Mouse (Mus musculus) heart, embryonic 15.5 days (tissue): ENCODE results near the gene C1ql2. TPM values are rescaled to one million over a fixed set of nuclear protein-coding genes. Genes with fewer than 3 reads are reported as not detected.

Experiments
- ATAC-seq: fragments of 200-750 bp; cut with Nextera tagmentation; replicated peaks from 2 replicates; pipeline ENCODE4 v1.8.0; 2017; ENCODE audit warnings: low read depth, moderate TSS enrichment; ENCODE audit not compliant: insufficient number of reproducible peaks, insufficient read depth, low FRiP score
- H3K27ac ChIP-seq: fragments of 300-500 bp; sonication (generic); 2 replicates; pipeline ENCODE4 v1.5.1; 2015; ENCODE audit warnings: mild to moderate bottlenecking, inconsistent platforms
- H3K27me3 ChIP-seq: fragments of 300-500 bp; sonication (generic); 2 replicates; pipeline ENCODE4 v1.6.1; 2015; ENCODE audit warnings: inconsistent platforms
- H3K36me3 ChIP-seq: fragments of 300-500 bp; sonication (generic); 2 replicates; pipeline ENCODE4 v1.6.1; 2015; ENCODE audit warnings: mild to moderate bottlenecking, inconsistent platforms
- H3K4me1 ChIP-seq: fragments of 300-500 bp; sonication (generic); replicated peaks from 2 replicates; pipeline ENCODE4 v1.6.1; 2015; ENCODE audit warnings: inconsistent platforms
- H3K4me2 ChIP-seq: fragments of 300-500 bp; sonication (generic); 2 replicates; pipeline ENCODE4 v1.6.1; 2015; ENCODE audit warnings: inconsistent platforms, mild to moderate bottlenecking, moderate library complexity
- H3K4me3 ChIP-seq: fragments of 300-500 bp; sonication (generic); 2 replicates; pipeline ENCODE4 v1.5.1; 2015; ENCODE audit warnings: mild to moderate bottlenecking, inconsistent platforms
- H3K9ac ChIP-seq: fragments of 300-500 bp; sonication (generic); 2 replicates; pipeline ENCODE4 v1.6.1; 2015; ENCODE audit warnings: mild to moderate bottlenecking, inconsistent platforms
- H3K9me3 ChIP-seq: fragments of 300-500 bp; sonication (generic); replicated peaks from 2 replicates; pipeline ENCODE4 v1.6.1; 2016; ENCODE audit warnings: inconsistent platforms
- WGBS: fragments of 180-500 bp; shearing (Covaris S2); methylation state at CpG from one replicate; pipeline ENCODE4 v1.1.7; 2015; ENCODE audit warnings: mixed read lengths; 5-methylcytosine and 5-hydroxymethylcytosine counted together
- polyA plus RNA-seq: library from polyadenylated mRNA; unstranded; fragments of >200 nt; fragmentation: Nextera tagmentation; extraction: Ambion mirVana; gene quantifications from 2 replicates; pipeline ENCODE4 v1.2.1, GENCODE M21; 2015

Gene C1ql2
- polyA plus RNA-seq: 0.06 TPM in 1 of 2 replicates, not detected in the other

- Histone ChIP-seq H3K36me3 (no peaks in the 10 kb centered on the region), H3K27ac (no peak within 1 kb of the TSS)
- ATAC-seq: peak; percentile 33; the same call in 1 of the 2 replicates
Measured at GRCm38 (mm10) chr1:120340419-120341171, at the start of gene C1ql2. TSS of gene C1ql2 (plus strand) at chr1:120340582.

DNA sequence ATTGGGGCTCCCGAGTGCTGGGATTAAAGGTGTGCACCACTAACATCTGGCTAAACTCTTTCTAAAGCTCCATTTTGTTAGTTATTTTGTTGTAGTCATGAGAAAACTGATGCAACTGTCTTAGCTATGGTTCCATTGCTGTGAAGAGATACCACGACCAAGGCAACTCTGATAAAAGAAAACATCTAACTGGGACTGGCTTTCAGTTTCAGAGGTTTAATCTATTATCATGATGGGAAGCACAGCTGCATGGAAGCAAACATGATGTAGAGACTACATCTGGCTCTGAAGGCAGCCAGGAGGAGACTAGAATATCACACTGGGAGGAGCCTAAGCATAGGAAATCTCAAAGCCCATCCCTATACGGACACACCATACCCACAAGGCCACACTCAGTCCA lies 48.7 kb upstream of the C1ql2 start:
- H3K36me3 ChIP-seq: no peaks in the 10 kb centered on the region
- WGBS: 67% methylated on average over 3 of the region's 3 CpGs
- H3K4me2 ChIP-seq: no peak overlapping the region
- H3K4me3 ChIP-seq: no peak overlapping the region
- H3K27ac ChIP-seq: no peak overlapping the region
- no peaks in the 10 kb centered on the region for H3K27me3 ChIP-seq
- no peak for ATAC-seq
- no peaks in the 10 kb centered on the region for H3K4me1 ChIP-seq
- no peak overlapping the region for H3K9ac ChIP-seq
- no peaks in the 10 kb centered on the region for H3K9me3 ChIP-seq

More at GRCm38 (mm10) chr1:120340419-120341171, at the start of gene C1ql2:
- Histone ChIP-seq H3K4me3 (peak within 1 kb of the TSS; percentile 39), H3K4me2 (peak within 1 kb of the TSS; percentile 62), H3K4me1 (peaks cover 27% of the 10 kb centered on the region), H3K9me3 (no peaks in the 10 kb centered on the region), H3K27me3 (peaks cover 95% of the 10 kb centered on the region), H3K9ac (no peak within 1 kb of the TSS)
- 1% methylated on average over 68 of the region's 73 CpGs for WGBS

DNA sequence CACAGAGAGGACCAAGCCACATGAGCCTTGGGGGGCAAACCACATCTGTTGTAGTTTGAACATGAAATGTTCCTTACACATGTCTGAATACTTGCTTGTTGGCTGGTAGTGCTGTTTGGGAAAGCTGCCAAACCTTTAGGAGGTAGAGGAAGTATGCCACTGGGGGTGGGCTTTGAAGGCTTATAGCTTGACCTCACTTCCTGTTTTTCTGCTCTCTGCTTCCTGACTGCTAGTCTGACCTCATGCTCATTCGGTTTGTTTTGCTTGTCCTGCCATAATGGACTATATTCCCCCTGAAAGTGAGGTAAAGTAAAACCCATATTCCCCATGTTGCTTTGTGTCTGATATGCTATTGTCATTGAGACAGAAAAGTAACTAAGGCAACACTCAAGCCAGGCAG lies 46.6 kb upstream of the C1ql2 start:
- ATAC-seq: no peak
- H3K4me2 ChIP-seq: no peak overlapping the region
- WGBS: 43% methylated on average over 1 of the region's 1 CpGs

GRCm38 (mm10) chr1:120296936-120297335 lies 43.4 kb upstream of the C1ql2 start:
- no peaks in the 10 kb centered on the region for H3K36me3 ChIP-seq
- WGBS: 85% methylated on average over 2 of the region's 2 CpGs
- ATAC-seq: no peak
- H3K9ac ChIP-seq: no peak overlapping the region
- H3K9me3 ChIP-seq: no peaks in the 10 kb centered on the region
- no peak overlapping the region for H3K27ac ChIP-seq
- H3K4me2 ChIP-seq: no peak overlapping the region
- H3K27me3 ChIP-seq: no peaks in the 10 kb centered on the region
- no peaks in the 10 kb centered on the region for H3K4me1 ChIP-seq
- no peak overlapping the region for H3K4me3 ChIP-seq

More for the DNA sequence above, 46.6 kb upstream of the C1ql2 start:
- no peaks in the 10 kb centered on the region for H3K4me1 ChIP-seq
- no peak overlapping the region for H3K4me3 ChIP-seq
- H3K9ac ChIP-seq: no peak overlapping the region
- H3K9me3 ChIP-seq: no peaks in the 10 kb centered on the region
- no peak overlapping the region for H3K27ac ChIP-seq
- no peaks in the 10 kb centered on the region for H3K36me3 ChIP-seq
- H3K27me3 ChIP-seq: no peaks in the 10 kb centered on the region

DNA sequence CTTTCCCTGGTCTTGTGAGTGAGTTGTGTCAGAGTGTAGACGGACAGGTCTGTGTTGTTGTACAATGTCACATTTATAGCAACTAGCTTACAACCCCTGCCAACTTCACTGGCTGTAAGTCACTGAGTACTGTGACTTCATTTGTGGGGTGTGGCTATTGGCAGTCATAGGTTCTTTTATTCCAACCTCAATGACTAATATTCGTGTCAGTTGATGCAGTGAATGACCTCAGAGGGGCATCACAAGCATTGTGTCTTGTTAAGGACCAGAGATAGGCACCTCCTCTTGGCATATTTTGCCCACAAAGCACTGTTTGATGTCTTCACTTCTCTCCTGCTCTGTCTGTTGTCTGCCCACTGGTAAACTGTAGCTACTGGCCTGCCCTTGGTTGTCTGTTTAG lies 34.6 kb upstream of the C1ql2 start:
- H3K27me3 ChIP-seq: no peaks in the 10 kb centered on the region
- H3K9ac ChIP-seq: no peak overlapping the region
- no peaks in the 10 kb centered on the region for H3K36me3 ChIP-seq
- ATAC-seq: no peak
- H3K4me2 ChIP-seq: no peak overlapping the region
- no peaks in the 10 kb centered on the region for H3K9me3 ChIP-seq
- H3K4me3 ChIP-seq: no peak overlapping the region
- H3K4me1 ChIP-seq: no peaks in the 10 kb centered on the region
- H3K27ac ChIP-seq: no peak overlapping the region
- WGBS: 50% methylated on average over 2 of the region's 2 CpGs

DNA sequence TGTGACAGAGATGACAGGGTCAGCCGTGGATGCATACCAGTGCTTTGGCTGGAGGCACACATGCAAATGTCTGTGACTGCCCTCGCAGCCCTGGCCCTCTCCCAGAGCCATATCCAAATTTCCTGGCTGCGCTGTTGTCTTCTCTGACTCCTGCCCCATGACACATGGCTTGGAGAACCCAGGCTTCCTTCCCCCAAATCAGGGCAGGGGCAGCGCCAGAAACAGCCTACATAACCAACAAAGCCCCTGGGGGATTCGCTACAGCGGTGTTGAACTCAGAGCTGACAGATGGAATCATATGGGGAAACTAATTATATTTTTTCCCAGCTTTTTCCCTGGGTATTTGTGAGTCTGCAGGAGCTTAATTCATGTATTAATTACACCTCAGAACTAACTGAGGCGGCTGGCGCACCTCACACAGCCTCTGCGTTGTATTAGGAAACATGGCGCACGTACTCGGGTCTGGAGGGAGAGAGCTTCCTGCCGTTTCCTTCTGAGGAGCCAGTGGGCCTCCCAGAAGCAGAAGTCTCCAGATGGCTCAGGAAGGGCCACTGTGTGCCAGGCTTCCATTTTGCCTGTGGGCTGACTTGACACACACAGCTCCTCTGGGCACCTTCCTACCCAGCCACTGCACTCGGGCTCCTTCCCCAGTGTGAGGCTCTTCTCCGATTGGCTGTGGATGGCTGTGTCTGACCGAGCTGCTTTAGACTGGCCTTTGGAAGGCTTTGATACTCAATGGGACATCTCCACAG lies 18.9 kb upstream of the C1ql2 start:
- no peaks in the 10 kb centered on the region for H3K27me3 ChIP-seq
- no peak overlapping the region for H3K4me2 ChIP-seq
- WGBS: 78% methylated on average over 16 of the region's 16 CpGs
- no peaks in the 10 kb centered on the region for H3K36me3 ChIP-seq
- no peak overlapping the region for H3K27ac ChIP-seq
- no peaks in the 10 kb centered on the region for H3K9me3 ChIP-seq
- ATAC-seq: no peak
- H3K9ac ChIP-seq: no peak overlapping the region
- H3K4me1 ChIP-seq: no peaks in the 10 kb centered on the region
- H3K4me3 ChIP-seq: no peak overlapping the region

DNA sequence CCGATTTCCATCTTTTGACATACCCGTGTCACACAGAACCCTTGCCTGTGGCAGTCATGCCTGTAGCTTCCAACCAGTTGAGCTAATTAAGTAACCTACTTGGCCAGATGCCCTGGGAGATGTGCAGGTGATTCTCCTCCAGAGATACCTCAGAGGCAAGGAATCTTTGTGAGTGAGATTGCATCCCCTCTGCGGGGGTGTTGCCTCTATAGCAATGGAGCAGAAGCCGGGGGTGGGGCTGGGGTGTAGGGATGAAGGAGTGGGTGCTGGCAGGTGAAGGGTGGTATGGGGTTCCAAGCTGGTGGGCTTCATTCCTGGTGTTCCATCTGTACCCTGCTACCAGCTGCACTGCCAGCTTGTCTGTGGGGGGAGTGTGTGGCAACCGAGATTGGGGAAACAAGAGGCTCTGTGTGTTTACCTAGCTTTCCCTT lies 17.2 kb upstream of the C1ql2 start:
- H3K4me3 ChIP-seq: no peak overlapping the region
- H3K4me1 ChIP-seq: no peaks in the 10 kb centered on the region
- no peak for ATAC-seq
- no peaks in the 10 kb centered on the region for H3K27me3 ChIP-seq
- H3K27ac ChIP-seq: no peak overlapping the region
- 87% methylated on average over 5 of the region's 5 CpGs for WGBS
- no peak overlapping the region for H3K9ac ChIP-seq
- no peaks in the 10 kb centered on the region for H3K9me3 ChIP-seq
- H3K36me3 ChIP-seq: no peaks in the 10 kb centered on the region
- no peak overlapping the region for H3K4me2 ChIP-seq

GRCm38 (mm10) chr1:120327714-120328113 lies 12.7 kb upstream of the C1ql2 start:
- Histone ChIP-seq H3K4me1 (no peaks in the 10 kb centered on the region), H3K4me3 (no peak overlapping the region), H3K9me3 (no peaks in the 10 kb centered on the region), H3K36me3 (no peaks in the 10 kb centered on the region), H3K4me2 (no peak overlapping the region), H3K27me3 (0 out of 2 replicates have a peak, but pooled peaks cover 4% of the 10 kb centered on the region), H3K27ac (no peak overlapping the region), H3K9ac (no peak overlapping the region)
- WGBS: 16% methylated on average over 6 of the region's 6 CpGs
- ATAC-seq: no peak

GRCm38 (mm10) chr1:120328212-120328611 lies 12.2 kb upstream of the C1ql2 start:
- Histone ChIP-seq H3K27me3 (0 out of 2 replicates have a peak, but pooled peaks cover 9% of the 10 kb centered on the region), H3K4me1 (no peaks in the 10 kb centered on the region), H3K36me3 (no peaks in the 10 kb centered on the region), H3K9ac (no peak overlapping the region), H3K4me3 (no peak overlapping the region), H3K27ac (no peak overlapping the region), H3K9me3 (no peaks in the 10 kb centered on the region), H3K4me2 (no peak overlapping the region)
- ATAC-seq: no peak
- 41% methylated on average over 1 of the region's 1 CpGs for WGBS

GRCm38 (mm10) chr1:120331841-120332240 lies 8.5 kb upstream of the C1ql2 start:
- H3K4me3 ChIP-seq: no peak overlapping the region
- no peaks in the 10 kb centered on the region for H3K4me1 ChIP-seq
- H3K27me3 ChIP-seq: peaks cover 24% of the 10 kb centered on the region
- ATAC-seq: no peak
- 38% methylated on average over 6 of the region's 6 CpGs for WGBS
- no peak overlapping the region for H3K9ac ChIP-seq
- H3K9me3 ChIP-seq: no peaks in the 10 kb centered on the region
- H3K36me3 ChIP-seq: no peaks in the 10 kb centered on the region
- no peak overlapping the region for H3K4me2 ChIP-seq
- H3K27ac ChIP-seq: no peak overlapping the region

- Histone ChIP-seq H3K4me1 (peaks cover 27% of the 10 kb centered on the region), H3K9me3 (no peaks in the 10 kb centered on the region), H3K27ac (no peak overlapping the region), H3K36me3 (no peaks in the 10 kb centered on the region), H3K9ac (no peak overlapping the region), H3K4me2 (no peak overlapping the region), H3K4me3 (no peak overlapping the region), H3K27me3 (peaks cover 77% of the 10 kb centered on the region)
- no peak for ATAC-seq
- WGBS: 22% methylated on average over 7 of the region's 7 CpGs
Measured at GRCm38 (mm10) chr1:120337970-120338369, 2.4 kb upstream of the C1ql2 start.
